Mouse (Mus musculus): Measurements from ENCODE around the gene Fam124a. TPM values are rescaled to one million over a fixed set of nuclear protein-coding genes. Genes with fewer than 3 reads are reported as not detected.

Gene Fam124a
- polyA plus RNA-seq, 1 experiment from 2014 or later = 50.7 TPM

DNA sequence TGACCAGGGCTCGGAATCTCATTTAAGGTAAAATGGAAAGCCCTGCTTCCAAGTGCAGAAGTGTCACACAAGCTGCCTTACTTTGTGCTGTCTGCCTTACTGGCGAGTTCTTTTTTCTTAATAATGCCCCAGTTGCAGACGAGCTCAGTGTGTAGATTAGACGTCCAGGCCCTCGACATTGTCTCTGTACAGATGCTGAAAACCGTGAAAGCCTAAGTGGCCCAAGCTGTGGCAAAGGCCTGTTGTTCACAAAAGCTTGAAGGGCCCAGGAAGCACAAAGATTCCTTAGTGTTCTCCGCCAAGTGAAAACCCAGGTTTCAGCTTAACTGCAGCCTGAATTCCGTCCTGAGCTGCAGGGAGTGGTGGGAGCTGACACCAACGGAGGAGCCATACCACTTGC lies 26.2 kb downstream of the Fam124a start:
- 15% methylated on average over 9 of the region's 9 CpGs for WGBS
- ATAC-seq (replicated peaks) = no peak
- Histone ChIP-seq H3K4me3 (no peak overlapping the region), H3K27ac (peak overlapping the region; percentile 22; the same call in 1 of the 2 replicates), H3K9ac (no peak overlapping the region), H3K4me2 (no peak overlapping the region), H3K9me3 (no peaks in the 10 kb centered on the region), H3K4me1 (peaks cover 30% of the 10 kb centered on the region), H3K27me3 (replicated peaks) (no peaks in the 10 kb centered on the region), H3K36me3 (replicated peaks) (no peaks in the 10 kb centered on the region)

DNA sequence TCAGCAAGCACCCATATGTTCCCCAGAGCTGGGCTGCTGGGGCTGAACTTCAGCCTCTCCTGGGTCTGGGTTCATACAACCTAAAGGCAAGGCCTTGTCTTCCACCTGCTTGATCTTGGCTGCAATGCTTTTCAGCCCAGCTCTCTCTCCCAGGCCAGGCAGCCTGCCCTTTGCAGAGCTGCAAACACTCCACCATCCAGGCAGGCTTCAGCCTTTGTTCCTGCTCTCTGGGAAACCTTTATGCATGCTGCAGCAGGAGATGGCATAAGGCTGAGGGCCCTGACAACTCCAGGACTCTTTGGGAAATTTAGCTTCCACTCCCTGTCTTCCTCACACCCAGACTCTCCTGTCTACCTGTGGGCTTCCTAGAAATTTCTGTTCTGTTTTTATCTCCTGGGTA lies 29.1 kb downstream of the Fam124a start:
- Histone ChIP-seq H3K27ac (peak overlapping the region; percentile 61), H3K36me3 (replicated peaks) (0 out of 2 replicates have a peak, but pooled peaks cover 8% of the 10 kb centered on the region), H3K4me1 (peaks cover 30% of the 10 kb centered on the region), H3K4me3 (no peak overlapping the region), H3K9me3 (no peaks in the 10 kb centered on the region), H3K4me2 (no peak overlapping the region), H3K27me3 (replicated peaks) (no peaks in the 10 kb centered on the region), H3K9ac (no peak overlapping the region)
- peak; percentile 32; the same call in 1 of the 2 replicates for ATAC-seq (replicated peaks)

GRCm38 (mm10) chr14:62585338-62585737 lies 29.8 kb downstream of the Fam124a start:
- Histone ChIP-seq H3K4me2 (no peak overlapping the region), H3K27ac (peak overlapping the region; percentile 55), H3K4me3 (no peak overlapping the region), H3K4me1 (peaks cover 30% of the 10 kb centered on the region), H3K9me3 (no peaks in the 10 kb centered on the region), H3K9ac (no peak overlapping the region), H3K36me3 (replicated peaks) (0 out of 2 replicates have a peak, but pooled peaks cover 8% of the 10 kb centered on the region), H3K27me3 (replicated peaks) (no peaks in the 10 kb centered on the region)
- 6% methylated on average over 3 of the region's 3 CpGs for WGBS
- peak; percentile 74 for ATAC-seq (replicated peaks)

DNA sequence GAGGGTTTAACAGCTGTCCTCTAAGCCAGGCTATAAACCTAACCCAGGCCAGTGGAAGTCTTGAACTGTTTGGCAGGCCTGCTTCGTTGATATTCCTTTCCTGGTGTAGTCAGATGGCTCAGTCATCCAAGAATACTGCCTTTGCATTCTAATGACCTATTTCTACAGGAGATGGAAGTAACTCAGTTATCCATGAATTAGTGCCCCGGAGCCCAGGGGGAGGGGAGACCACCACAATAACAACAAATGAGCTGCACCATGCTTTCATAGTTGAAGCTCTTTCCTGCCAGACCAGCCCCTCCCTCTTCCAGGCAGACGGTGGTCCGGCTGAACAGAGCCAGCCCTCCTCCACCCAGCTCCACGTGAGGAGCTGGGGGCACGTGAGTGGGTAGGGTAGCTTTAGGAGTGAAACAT lies 44.6 kb downstream of the Fam124a start:
- 28% methylated on average over 6 of the region's 6 CpGs for WGBS
- Histone ChIP-seq H3K4me2 (no peak overlapping the region), H3K4me1 (peaks cover 3% of the 10 kb centered on the region; the same call in 1 of the 2 replicates), H3K4me3 (no peak overlapping the region), H3K9ac (no peak overlapping the region), H3K9me3 (no peaks in the 10 kb centered on the region), H3K27me3 (replicated peaks) (no peaks in the 10 kb centered on the region), H3K27ac (no peak overlapping the region), H3K36me3 (replicated peaks) (0 out of 2 replicates have a peak, but pooled peaks cover 4% of the 10 kb centered on the region)
- ATAC-seq (replicated peaks) = 0 out of 2 replicates have a peak, but pooled peaks have one; percentile 24

- Histone ChIP-seq H3K36me3 (replicated peaks) (peaks cover 9% of the 10 kb centered on the region; the same call in 1 of the 2 replicates), H3K27me3 (replicated peaks) (no peaks in the 10 kb centered on the region), H3K9ac (no peak overlapping the region), H3K4me1 (peaks cover 3% of the 10 kb centered on the region; the same call in 1 of the 2 replicates), H3K27ac (no peak overlapping the region), H3K4me3 (no peak overlapping the region), H3K9me3 (no peaks in the 10 kb centered on the region), H3K4me2 (no peak overlapping the region)
- WGBS = 58% methylated on average over 1 of the region's 1 CpGs
- ATAC-seq (replicated peaks) = no peak
These were observed 46.7 kb downstream of the Fam124a start for GRCm38 (mm10) chr14:62602271-62602670.

- peaks cover 3% of the 10 kb centered on the region; the same call in 1 of the 2 replicates for H3K4me1 ChIP-seq
- H3K9ac ChIP-seq = no peak overlapping the region
- no peaks in the 10 kb centered on the region for H3K27me3 ChIP-seq (replicated peaks)
- WGBS = 80% methylated on average over 1 of the region's 1 CpGs
- H3K4me3 ChIP-seq = no peak overlapping the region
- H3K9me3 ChIP-seq = no peaks in the 10 kb centered on the region
- H3K36me3 ChIP-seq (replicated peaks) = peaks cover 11% of the 10 kb centered on the region; the same call in 1 of the 2 replicates
- no peak overlapping the region for H3K27ac ChIP-seq
- no peak overlapping the region for H3K4me2 ChIP-seq
- ATAC-seq (replicated peaks) = no peak
These were observed 47.3 kb downstream of the Fam124a start for GRCm38 (mm10) chr14:62602869-62603268.

DNA sequence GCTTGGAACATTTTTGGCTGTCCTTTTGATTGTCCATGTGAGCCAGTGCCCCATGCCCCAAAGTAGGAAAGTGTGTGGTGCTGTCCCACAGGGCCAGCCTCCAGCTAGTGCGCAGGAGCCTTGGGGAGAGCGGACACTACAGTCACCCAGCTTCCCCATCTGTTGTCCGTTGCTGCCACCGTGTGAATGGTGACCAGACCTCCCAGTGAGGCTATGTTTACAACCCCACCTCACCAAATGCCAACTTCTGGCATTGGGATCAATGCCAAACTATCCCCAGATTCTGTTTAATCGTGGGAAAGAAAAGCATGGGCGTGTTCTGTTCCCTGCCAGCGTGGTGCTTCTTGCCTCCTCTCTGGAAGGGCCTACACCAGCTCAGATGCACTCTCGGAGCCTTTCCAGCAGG lies 52.3 kb downstream of the Fam124a start:
- peaks cover 11% of the 10 kb centered on the region; the same call in 1 of the 2 replicates for H3K36me3 ChIP-seq (replicated peaks)
- WGBS = 75% methylated on average over 8 of the region's 8 CpGs
- no peaks in the 10 kb centered on the region for H3K27me3 ChIP-seq (replicated peaks)
- no peak overlapping the region for H3K27ac ChIP-seq
- no peak overlapping the region for H3K4me2 ChIP-seq
- no peak overlapping the region for H3K9ac ChIP-seq
- no peaks in the 10 kb centered on the region for H3K4me1 ChIP-seq
- no peaks in the 10 kb centered on the region for H3K9me3 ChIP-seq
- no peak; the same call in 1 of the 2 replicates for ATAC-seq (replicated peaks)
- no peak overlapping the region for H3K4me3 ChIP-seq

DNA sequence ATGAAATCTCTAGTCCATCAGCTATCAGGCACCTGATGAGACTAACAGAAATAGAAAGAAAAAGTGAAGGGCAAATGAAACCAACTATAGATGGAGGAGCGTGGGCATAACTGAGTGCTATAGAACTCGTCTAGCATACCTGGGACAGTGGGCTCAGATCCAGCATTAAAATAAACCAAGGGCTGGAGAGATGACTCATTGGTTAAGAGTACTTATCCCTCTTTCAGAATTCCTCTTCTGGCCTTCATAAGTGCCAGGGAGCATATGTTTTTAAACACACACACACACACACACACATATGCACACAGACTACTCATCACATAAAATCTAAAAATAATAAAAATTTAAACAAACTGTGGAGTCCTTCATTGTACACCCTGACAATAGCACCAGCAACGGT lies 54.4 kb downstream of the Fam124a start:
- WGBS = 86% methylated on average over 3 of the region's 3 CpGs
- ATAC-seq (replicated peaks) = no peak

DNA sequence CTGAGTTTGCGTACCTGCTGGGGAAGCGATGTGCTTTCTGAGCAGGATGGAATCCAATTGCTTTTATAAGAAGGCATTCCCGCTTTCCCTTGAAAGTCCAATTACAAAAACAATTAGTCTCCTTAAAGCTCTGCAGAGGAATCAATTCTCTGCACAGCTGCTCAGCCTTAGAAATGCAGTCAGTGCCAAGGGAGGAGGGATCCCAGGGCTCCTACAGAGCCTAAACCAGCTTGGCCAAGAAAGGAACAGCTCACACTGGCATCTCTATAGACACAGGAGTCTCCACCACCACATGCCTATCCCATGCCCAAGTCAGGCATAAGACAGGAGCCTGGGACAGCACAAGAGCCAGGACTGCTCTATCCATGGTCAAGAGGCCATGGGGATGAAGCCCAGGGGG lies 66.9 kb downstream of the Fam124a start:
- Histone ChIP-seq H3K9ac (no peak overlapping the region), H3K9me3 (no peaks in the 10 kb centered on the region), H3K4me2 (no peak overlapping the region), H3K4me1 (no peaks in the 10 kb centered on the region), H3K36me3 (replicated peaks) (no peaks in the 10 kb centered on the region), H3K27me3 (replicated peaks) (no peaks in the 10 kb centered on the region), H3K4me3 (no peak overlapping the region), H3K27ac (no peak overlapping the region)
- ATAC-seq (replicated peaks) = no peak
- 47% methylated on average over 3 of the region's 3 CpGs for WGBS

More for the DNA sequence above, 54.4 kb downstream of the Fam124a start:
- Histone ChIP-seq H3K9me3 (no peaks in the 10 kb centered on the region), H3K27me3 (replicated peaks) (no peaks in the 10 kb centered on the region), H3K36me3 (replicated peaks) (peaks cover 11% of the 10 kb centered on the region; the same call in 1 of the 2 replicates), H3K9ac (no peak overlapping the region), H3K4me2 (no peak overlapping the region), H3K4me1 (no peaks in the 10 kb centered on the region), H3K4me3 (no peak overlapping the region), H3K27ac (no peak overlapping the region)

DNA sequence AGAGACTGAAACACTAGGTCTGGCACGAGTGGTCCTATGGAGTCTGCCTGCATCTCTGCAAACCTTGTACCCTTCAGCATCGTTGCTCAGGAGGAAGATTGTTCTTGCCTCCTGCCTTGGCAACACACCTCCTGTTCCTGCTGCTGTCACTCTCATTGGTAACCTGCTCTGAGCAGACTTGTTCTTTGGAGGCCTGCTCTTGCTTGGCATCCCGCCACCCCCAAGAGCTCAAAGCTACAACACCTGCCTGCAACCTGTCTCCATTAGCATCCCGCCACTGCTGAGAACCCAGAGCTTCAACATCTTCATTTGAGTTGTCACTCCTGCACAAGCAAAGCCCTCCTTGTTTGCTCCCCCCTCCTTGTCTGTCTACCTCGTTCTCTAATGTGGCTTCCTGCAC lies 72.4 kb downstream of the Fam124a start:
- Histone ChIP-seq H3K36me3 (replicated peaks) (no peaks in the 10 kb centered on the region), H3K4me2 (no peak overlapping the region), H3K4me3 (no peak overlapping the region), H3K9me3 (no peaks in the 10 kb centered on the region), H3K4me1 (no peaks in the 10 kb centered on the region), H3K9ac (no peak overlapping the region), H3K27me3 (replicated peaks) (no peaks in the 10 kb centered on the region), H3K27ac (no peak overlapping the region)
- 88% methylated on average over 5 of the region's 5 CpGs for WGBS
- ATAC-seq (replicated peaks) = no peak

GRCm38 (mm10) chr14:62637436-62638344 lies 82.2 kb downstream of the Fam124a start:
- Histone ChIP-seq H3K4me2 (peak overlapping the region; percentile 29), H3K36me3 (replicated peaks) (no peaks in the 10 kb centered on the region), H3K4me3 (no peak overlapping the region), H3K9me3 (no peaks in the 10 kb centered on the region), H3K4me1 (peaks cover 12% of the 10 kb centered on the region), H3K27ac (peak overlapping the region; percentile 68), H3K9ac (no peak overlapping the region), H3K27me3 (replicated peaks) (no peaks in the 10 kb centered on the region)
- peak; percentile 76 for ATAC-seq (replicated peaks)
- 20% methylated on average over 9 of the region's 9 CpGs for WGBS

GRCm38 (mm10) chr14:62638345-62638702 lies 82.8 kb downstream of the Fam124a start:
- peaks cover 12% of the 10 kb centered on the region for H3K4me1 ChIP-seq
- WGBS = 31% methylated on average over 6 of the region's 6 CpGs
- H3K4me3 ChIP-seq = no peak overlapping the region
- H3K9me3 ChIP-seq = no peaks in the 10 kb centered on the region
- peak overlapping the region; percentile 29 for H3K4me2 ChIP-seq
- H3K36me3 ChIP-seq (replicated peaks) = no peaks in the 10 kb centered on the region
- no peak for ATAC-seq (replicated peaks)
- no peaks in the 10 kb centered on the region for H3K27me3 ChIP-seq (replicated peaks)
- H3K9ac ChIP-seq = no peak overlapping the region
- H3K27ac ChIP-seq = peak overlapping the region; percentile 68

Data from midbrain, embryonic 15.5 days (tissue).